Mouse (Mus musculus) regulatory T cell (primary cell): ENCODE measurements around the gene Tenm2.

Source experiments
- in situ Hi-C: fragments of 300-600 bp; cut with MboI, MseI; formaldehyde crosslinking; loops from one replicate; pipeline ENCODE4 v1.15.1; 2025; ENCODE audit warnings: high pct_unique_total_duplicates

The Tenm2 gene

GRCm38 (mm10) chr11:35959270-35959669, 1276.5 kb downstream of the Tenm2 start:
- in situ Hi-C loops, result no loop called here
